Mouse (Mus musculus) cerebellum, postnatal 14 days (tissue): ENCODE results near the gene 6430548M08Rik.

ENCODE experiments used
- DNase-seq, 2 experiments: peaks; one replicate each; pipeline ENCODE4 v3.0.0; 2021; ENCODE audit warnings: mixed read lengths in 2 of 2

Gene 6430548M08Rik

GRCm38 (mm10) chr8:120184366-120184765 lies 70.4 kb downstream of the 6430548M08Rik start:
- DNase-seq: no peak

DNA sequence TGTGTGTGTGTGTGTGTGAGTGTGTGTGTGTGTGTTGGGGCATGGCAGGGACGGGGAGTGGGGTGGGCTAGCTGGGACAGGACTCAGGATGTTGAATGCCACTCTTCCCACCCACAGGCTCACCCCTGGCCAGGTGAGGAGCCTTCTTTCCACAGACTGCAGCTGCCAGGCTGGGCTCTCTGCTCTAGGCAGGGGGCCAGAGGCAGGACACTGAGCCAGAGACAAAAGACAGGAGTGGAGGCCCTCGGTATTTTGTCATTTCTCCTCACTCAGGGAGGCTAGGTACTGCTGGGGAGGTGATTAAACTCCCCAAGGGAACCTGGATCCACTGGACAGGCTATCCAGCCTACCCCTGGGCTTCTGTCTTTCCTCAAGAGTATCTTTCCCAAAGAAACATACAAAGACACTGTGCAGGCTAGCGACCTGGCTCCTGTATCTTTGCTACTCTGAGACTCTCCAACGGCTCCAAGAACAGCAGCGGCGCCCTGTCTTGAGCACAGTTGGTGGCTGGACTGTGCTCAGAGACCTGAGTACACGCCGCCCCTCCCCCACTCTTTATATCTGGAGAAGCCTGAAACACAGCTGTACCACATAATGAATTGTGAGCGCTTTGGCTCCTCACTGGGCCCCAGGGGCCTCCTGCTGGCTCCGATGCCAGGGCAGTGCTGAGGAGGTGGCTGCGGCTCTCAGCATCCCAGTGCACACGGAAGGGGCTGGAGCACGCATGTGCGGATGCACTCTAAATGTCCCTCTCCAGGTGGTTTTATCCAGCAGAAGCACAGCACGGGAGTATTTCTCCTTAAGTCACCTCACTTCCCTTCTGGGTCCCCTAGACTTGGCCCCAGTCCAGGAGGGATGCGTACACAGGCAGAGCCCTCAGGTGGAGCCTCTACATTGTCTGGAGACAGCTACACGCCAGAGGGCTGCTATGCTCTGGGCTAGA lies 71.2 kb downstream of the 6430548M08Rik start:
- no peak for DNase-seq

DNA sequence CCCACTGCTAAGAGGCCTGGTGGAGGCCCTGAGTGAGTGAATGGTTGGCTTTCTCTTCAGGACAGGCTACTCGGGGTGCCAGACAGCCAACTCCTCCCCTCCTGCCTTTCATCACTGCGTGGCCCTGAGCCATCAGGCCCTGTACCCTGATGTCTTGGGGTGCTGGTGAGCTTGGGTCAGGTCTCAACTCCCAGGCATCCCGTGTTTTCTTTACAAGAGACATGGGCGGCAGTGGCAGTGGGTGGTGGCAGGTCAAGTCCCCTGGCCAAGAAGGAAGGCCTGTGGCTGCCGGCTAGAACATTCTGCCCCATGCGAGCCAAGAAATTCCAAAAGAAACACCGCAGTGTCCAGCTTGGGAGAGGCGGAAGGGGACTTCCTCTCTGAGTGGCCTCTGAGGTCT lies 72.5 kb downstream of the 6430548M08Rik start:
- DNase-seq: no peak

DNA sequence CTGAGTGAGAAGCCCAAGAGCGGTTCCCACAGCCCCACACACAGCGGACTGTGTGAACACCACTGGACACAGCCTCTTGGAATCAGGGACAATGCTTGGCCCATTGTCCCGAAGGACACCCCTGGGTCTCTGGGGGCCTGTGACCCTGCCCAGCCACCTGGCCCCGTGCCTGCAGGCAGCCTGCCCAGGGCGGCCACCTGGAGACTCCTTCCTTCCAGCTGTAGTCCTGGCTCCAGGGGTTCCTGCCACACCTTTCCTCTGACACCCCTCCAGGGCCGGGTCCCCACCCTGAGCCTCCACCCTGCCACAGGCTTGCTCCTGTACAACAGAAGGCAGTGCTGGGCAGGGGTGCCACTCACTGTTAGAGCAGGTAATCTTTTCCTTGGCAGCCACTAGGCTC lies 74.6 kb downstream of the 6430548M08Rik start:
- peak; percentile 42 to 60 for DNase-seq

DNA sequence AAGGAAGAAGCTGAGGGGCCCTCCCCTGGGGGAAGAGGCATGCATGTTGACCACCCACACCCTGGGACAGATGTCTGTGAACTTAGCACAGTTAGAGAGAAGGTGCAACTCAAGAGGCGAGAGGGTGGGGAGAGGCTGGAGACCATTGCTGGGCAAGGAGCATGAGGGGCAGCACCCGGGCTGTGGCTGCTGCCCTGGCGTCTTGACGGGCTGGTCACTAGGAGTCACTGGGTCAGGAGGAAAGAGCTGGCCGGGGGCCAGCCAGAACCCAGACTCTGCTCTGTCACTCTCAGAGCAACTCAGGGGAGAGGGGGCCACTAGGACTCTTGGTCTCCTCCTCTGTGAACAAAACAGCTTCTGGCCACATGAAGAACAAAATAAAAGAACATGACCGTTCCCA lies 75.5 kb downstream of the 6430548M08Rik start:
- no peak for DNase-seq

- DNase-seq: peak; percentile 58 to 62
Observed at GRCm38 (mm10) chr8:120190107-120190809, 76.3 kb downstream of the 6430548M08Rik start.

- DNase-seq: peak; percentile 89 to 92
Observed at GRCm38 (mm10) chr8:120190810-120191413, 77.0 kb downstream of the 6430548M08Rik start.

DNA sequence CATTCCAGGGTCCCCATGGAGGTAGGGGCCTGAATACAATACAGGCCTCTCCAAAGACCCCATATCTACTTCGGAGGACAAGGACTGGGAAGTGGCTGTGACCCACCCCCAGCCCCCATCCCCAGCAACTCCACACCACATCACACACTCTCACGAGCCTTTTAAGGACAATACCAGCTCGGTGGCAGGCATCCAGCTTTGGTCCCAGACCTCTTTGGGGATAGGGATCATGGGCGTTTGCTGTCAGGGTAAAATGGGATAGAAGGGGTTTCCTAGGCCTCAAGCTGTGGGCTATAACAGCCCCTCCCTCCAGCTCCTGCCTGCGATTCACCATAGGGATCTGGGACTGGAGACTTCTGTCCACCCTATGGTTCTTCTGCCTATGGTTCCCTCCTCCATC lies 77.7 kb downstream of the 6430548M08Rik start:
- DNase-seq: peak in 1 of 2 experiments; percentile 64

- DNase-seq: no peak
Observed at GRCm38 (mm10) chr8:120192118-120192517, 78.2 kb downstream of the 6430548M08Rik start.

DNA sequence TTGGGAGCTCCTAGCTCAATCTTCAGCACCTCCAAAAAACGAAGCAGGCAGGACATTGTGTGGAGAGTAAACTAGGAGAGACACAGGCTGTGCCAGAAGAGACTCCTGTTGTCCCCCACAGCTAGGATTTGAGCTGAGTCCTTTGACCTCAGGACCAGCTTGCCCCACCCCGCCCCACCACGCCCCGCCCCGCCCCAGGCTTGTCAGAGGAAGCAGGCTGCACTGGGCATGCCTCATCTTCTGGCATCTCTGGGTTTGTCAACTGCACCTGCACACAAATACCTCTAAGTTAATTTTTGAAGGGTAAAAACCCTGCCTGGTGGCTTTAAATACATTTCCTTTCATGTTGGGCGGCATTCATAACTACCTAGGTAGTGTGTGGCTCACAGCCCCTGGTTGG lies 87.4 kb downstream of the 6430548M08Rik start:
- no peak for DNase-seq

- DNase-seq: no peak
Observed at GRCm38 (mm10) chr8:120202546-120202945, 88.6 kb downstream of the 6430548M08Rik start.

DNA sequence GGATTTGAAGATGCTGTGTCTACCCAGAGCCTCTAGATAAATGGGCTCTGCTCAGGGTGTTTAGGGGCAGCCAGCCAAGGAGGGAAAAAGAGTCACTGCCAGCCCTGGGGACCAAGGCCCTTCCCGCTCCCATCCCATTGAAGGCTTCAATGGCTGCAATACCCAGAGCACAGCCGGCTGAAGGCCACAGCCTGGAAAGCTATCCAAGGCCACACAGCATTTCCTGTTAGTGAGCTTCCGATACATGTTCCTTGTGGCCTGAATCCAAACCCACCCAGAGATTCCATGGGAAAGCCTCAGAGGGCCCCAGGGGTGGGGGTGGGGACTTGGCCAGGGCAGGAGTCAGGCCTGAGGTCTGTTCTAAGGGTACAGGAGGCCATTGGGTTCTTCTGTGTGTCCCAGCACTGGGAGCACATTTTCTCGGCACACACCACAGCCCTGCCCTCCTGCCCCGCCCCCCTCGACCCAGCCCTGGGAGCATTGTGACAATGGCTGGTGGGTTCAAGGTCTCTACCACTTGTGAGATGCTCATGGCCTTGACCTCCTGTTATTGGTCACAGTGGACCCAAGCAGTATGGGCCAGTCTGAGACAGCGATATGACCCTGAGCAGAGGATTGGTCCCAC lies 90.9 kb downstream of the 6430548M08Rik start:
- DNase-seq: no peak

DNA sequence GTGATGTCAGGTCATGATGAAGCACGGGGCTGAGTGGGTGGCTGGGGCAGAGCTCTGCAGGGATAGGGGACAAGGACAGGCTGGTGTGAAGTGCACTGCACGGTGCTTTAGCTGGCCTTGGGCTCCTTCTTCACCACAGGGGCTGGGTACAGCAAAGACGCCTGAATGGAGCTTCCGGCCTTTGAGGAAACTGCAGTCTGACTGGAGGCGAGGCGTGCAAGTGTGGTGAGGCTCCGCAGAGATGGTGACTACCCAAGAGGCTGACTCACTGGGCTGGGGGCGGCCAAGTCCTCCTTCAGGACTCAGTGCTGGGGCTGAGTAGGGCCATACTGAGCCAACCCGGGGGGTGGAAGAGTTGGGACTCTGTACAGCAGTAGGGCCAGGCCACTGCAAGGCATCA lies 92.0 kb downstream of the 6430548M08Rik start:
- DNase-seq: no peak

GRCm38 (mm10) chr8:120207364-120207763 lies 93.4 kb downstream of the 6430548M08Rik start:
- no peak for DNase-seq

GRCm38 (mm10) chr8:120208113-120208512 lies 94.2 kb downstream of the 6430548M08Rik start:
- DNase-seq: no peak

GRCm38 (mm10) chr8:120211345-120211744 lies 97.4 kb downstream of the 6430548M08Rik start:
- DNase-seq: no peak

DNA sequence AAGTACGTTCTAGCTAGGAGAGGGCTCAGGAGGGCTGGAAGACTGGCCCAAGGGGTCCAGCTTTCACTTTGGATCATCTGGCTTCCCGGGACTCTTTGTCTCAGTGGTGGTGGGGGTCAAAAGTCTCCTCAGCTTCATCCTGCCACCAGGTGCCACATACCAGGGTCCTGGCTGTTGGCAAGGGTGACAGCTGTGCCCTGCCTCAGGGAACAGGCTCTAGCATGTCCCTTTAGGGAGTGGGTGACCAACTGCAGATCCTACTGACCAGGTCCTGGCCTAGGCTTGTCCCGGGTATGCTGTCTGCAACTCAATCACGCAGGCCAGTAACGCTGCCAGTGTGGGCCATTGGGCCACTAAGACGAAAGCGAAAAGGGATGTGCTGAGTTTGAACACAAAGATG lies 98.6 kb downstream of the 6430548M08Rik start:
- no peak for DNase-seq

GRCm38 (mm10) chr8:120213229-120213628 lies 99.3 kb downstream of the 6430548M08Rik start:
- no peak for DNase-seq

DNA sequence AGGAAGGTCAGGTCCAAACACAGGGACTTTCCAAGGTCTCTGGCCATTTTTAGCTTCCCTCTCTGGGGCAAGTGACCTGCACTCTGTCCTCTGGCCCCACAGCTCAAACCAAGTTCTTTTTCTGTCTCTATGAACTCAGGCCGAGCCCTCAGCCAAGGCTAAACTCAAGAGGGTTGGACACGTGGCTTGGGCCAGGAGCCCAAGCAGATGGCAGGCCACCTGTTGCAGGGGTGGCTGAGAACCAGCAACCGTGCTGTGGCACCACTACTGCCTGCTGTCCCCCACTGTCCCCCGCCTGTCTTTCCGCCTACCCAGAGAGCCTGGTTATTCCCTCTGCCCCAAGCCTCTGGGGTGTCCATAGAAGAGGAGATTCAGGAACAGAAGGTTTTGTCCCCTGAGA lies 100.0 kb downstream of the 6430548M08Rik start:
- peak; percentile 96 to 98 for DNase-seq
